Mouse (Mus musculus) A20 (cell line): ENCODE measurements at regions not wholly inside any gene's neighbourhood (a gene's known extent, or its start where the extent isn't known, plus 50 kb on each side); places are given as distances from the start of the nearest gene placed in this dataset.
A peak's percentile ranks its signal among the peaks of the same experiment; 100 is the strongest.
"Not testable (repeated sequence)": the region's sequence is repeated elsewhere in the genome, so short reads cannot be mapped to it uniquely, and the experiment has no call there.

Experiments
- DNase-seq: peaks from one replicate; pipeline ENCODE4 v3.0.0-alpha.2; 2011; ENCODE audit warnings: low read depth, low spot score

- not testable (repeated sequence) for DNase-seq
These were observed 57.1 kb downstream of the Nap1l2 start for GRCm38 (mm10) chrX:103129347-103129746.

- DNase-seq, result peak; percentile 24
These were observed 77.3 kb downstream of the Nap1l2 start for GRCm38 (mm10) chrX:103109181-103109580.

DNA sequence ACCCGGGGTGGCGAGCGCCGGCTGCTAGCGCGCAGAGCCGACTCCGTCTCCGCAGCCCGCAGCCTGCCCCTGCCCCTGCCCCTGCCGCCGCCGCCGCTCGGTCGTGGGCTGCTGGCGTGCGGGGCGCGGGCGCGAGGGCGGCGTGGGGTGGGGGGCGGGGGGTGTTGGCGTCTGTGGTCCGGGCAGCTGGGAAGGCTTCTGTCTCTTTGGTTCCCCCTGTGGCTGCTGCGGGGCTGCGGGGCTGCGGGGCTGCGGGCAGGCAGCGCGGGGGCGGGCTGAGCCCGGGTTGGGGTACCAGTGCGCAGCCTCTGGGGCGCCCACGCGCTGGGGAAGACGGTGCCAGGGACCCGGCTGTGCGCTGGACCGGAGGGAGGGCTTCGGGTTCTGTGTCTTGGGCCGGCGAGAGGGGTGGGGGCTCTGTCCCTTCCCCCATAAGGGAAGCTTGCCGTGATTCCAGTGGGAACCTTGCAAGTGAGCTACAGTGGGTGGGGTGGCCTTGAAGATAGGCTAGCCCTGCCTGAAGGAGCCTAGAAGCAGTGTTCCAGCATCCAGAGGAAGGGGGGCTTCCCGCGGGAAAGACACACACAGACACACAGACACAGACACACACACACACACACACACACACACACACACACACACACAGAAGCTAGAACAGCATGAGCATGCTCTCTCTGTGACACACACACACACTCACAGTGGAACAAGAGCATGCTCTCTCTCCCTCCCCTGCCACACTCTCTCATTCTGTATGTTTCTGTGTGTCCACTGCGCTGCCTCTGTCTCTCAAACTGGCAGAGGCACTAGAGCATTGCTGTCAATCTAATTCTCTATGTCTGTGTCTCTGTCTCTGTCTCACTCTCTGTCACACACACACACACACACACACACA, 118.5 kb downstream of the Nap1l2 start:
- not testable (repeated sequence) for DNase-seq

GRCm38 (mm10) chrX:103067107-103067506, 119.3 kb downstream of the Nap1l2 start:
- DNase-seq, result not testable (repeated sequence)

DNA sequence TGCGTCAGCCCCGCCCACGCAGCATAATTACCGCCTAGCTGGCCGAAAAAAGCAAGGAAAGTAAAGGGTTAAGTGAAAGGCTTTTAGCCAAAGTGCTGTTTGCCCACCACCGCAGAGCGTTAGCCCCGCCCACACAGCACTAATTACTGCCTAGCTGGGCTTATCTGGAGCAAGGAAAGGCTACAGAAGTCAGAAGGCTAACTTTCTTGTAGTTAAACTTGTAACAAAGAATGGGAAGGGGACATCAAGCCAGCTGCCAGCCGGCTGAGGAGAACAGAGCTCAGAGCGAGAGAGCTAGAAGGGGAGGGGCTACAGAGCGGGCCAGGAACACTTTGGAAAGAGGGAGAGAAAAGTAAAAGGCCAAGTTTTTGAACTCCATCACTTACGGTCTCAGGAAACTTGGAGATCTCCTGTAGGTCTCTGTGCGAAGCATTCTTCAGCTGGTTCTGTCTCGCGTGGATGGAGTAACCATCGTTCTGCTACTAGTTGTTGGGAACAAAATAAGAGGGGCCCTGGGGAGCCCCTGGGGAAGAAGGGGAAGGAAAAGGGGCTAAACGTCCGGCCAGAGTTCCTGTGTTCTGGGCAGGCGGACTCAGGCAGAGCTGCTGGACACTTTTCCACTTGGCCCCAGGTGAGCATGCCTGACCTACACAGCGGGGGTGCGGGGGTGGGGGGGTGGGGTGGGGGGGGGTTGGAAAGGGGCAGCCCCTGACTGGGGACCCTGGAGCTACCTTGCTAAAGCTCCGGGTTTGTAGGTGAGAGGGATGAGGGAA, 98.3 kb downstream of the 1700018G05Rik start:
- no peak for DNase-seq

- not testable (repeated sequence) for DNase-seq
These were observed 97.3 kb downstream of the 1700018G05Rik start for GRCm38 (mm10) chrX:103025495-103025894.

GRCm38 (mm10) chrX:103013425-103014057, 85.4 kb downstream of the 1700018G05Rik start:
- not testable (repeated sequence) for DNase-seq

GRCm38 (mm10) chrX:103012298-103013243, 84.4 kb downstream of the 1700018G05Rik start:
- not testable (repeated sequence) for DNase-seq

DNA sequence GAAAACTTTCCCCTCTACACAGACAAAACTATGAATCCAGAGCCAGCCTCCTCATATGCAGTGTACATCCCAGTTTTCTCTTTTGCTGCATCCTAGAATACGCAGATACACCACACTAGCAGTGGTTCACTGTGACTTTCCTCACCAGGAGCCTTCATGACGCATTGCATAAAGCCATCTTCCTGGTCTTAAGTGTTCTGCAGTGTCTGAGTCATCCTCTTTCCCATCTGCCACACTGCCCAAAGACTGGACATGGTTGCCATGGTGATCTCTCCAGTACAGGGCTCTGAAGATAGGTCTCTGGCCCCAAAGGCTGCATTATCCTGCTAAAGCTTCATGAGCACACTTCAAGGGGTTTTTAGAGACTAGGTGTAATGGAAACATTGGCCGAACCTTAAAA, 65.8 kb downstream of the 1700018G05Rik start:
- not testable (repeated sequence) for DNase-seq
